Mouse (Mus musculus) cerebellum, postnatal 25 days (tissue): ENCODE results near the gene Folr2.

Source experiments
- DNase-seq, 2 experiments: peaks; one replicate each; pipeline ENCODE4 v3.0.0; 2021; ENCODE audit warnings: mixed read lengths in 2 of 2

Folr2 gene

GRCm38 (mm10) chr7:101823758-101824630 lies 33.0 kb downstream of the Folr2 start:
- DNase-seq = no peak

- DNase-seq = no peak
These were observed 33.9 kb downstream of the Folr2 start for GRCm38 (mm10) chr7:101822836-101823757.

GRCm38 (mm10) chr7:101821571-101822501 lies 35.2 kb downstream of the Folr2 start:
- peak in 1 of 2 experiments; percentile 35 for DNase-seq

GRCm38 (mm10) chr7:101820295-101821030 lies 36.5 kb downstream of the Folr2 start:
- no peak for DNase-seq

GRCm38 (mm10) chr7:101817861-101818401 lies 39.1 kb downstream of the Folr2 start, which contains the start of gene Phox2a:
Gene Phox2a (plus strand): TSS chr7:101818313.
- DNase-seq = no peak
